Mouse (Mus musculus) forebrain, embryonic 11.5 days (tissue): ENCODE data around the gene Ctf1. TPM values are rescaled to one million over a fixed set of nuclear protein-coding genes. Genes with fewer than 3 reads are reported as not detected.
"Not testable (repeated sequence)": the region's sequence is repeated elsewhere in the genome, so short reads cannot be mapped to it uniquely, and the experiment has no call there.

Experiments used
- ATAC-seq: fragments of 200-750 bp; cut with Nextera tagmentation; replicated peaks from 2 replicates; pipeline ENCODE4 v1.8.0; 2017; ENCODE audit warnings: moderate TSS enrichment; ENCODE audit not compliant: low FRiP score
- DNase-seq: peaks from one replicate; pipeline ENCODE4 v3.0.0-alpha.2; 2017; ENCODE audit warnings: low spot score
- H3K27ac ChIP-seq: fragments of 300-500 bp; sonication (generic); 2 replicates; pipeline ENCODE4 v1.5.1; 2014; ENCODE audit warnings: low read depth, low read length
- H3K27me3 ChIP-seq: fragments of 300-500 bp; sonication (generic); 2 replicates; pipeline ENCODE4 v1.6.1; 2014; ENCODE audit warnings: mild to moderate bottlenecking, low read length, mixed read lengths; ENCODE audit not compliant: control insufficient read depth, insufficient read depth
- H3K36me3 ChIP-seq: fragments of 300-500 bp; sonication (generic); 2 replicates; pipeline ENCODE4 v1.6.1; 2014; ENCODE audit warnings: mild to moderate bottlenecking, low read length, moderate library complexity, mixed read lengths; ENCODE audit not compliant: control insufficient read depth, insufficient read depth
- H3K4me1 ChIP-seq: fragments of 300-500 bp; sonication (generic); replicated peaks from 2 replicates; pipeline ENCODE4 v1.6.1; 2014; ENCODE audit warnings: low read length, mixed read lengths; ENCODE audit not compliant: control insufficient read depth, insufficient read depth
- H3K4me2 ChIP-seq: fragments of 300-500 bp; sonication (generic); 2 replicates; pipeline ENCODE4 v1.6.1; 2014; ENCODE audit warnings: low read depth, mild to moderate bottlenecking, low read length, moderate library complexity, mixed read lengths; ENCODE audit not compliant: severe bottlenecking
- H3K4me3 ChIP-seq: fragments of 300-500 bp; sonication (generic); 2 replicates; pipeline ENCODE4 v1.5.1; 2014; ENCODE audit warnings: low read depth, low read length
- H3K9ac ChIP-seq: fragments of 300-500 bp; sonication (generic); 2 replicates; pipeline ENCODE4 v1.6.1; 2014; ENCODE audit warnings: low read length
- H3K9me3 ChIP-seq: fragments of 300-500 bp; sonication (generic); 2 replicates; pipeline ENCODE4 v1.6.1; 2016; ENCODE audit warnings: low read length, mixed read lengths; ENCODE audit not compliant: control insufficient read depth
- WGBS: fragments of 180-500 bp; shearing (Covaris S2); extraction: QIAGEN DNeasy Blood & Tissue Kit; methylation state at CpG from one replicate; pipeline ENCODE4 v1.1.7; 2014; 5-methylcytosine and 5-hydroxymethylcytosine counted together
- polyA plus RNA-seq: library from polyadenylated mRNA; unstranded; fragments of >200 nt; fragmentation: Nextera tagmentation; extraction: Ambion mirVana; gene quantifications from 2 replicates; pipeline ENCODE4 v1.2.1, GENCODE M21; 2014

Ctf1 gene
- polyA plus RNA-seq, 1 experiment from 2014 or later: 7.2 TPM

DNA sequence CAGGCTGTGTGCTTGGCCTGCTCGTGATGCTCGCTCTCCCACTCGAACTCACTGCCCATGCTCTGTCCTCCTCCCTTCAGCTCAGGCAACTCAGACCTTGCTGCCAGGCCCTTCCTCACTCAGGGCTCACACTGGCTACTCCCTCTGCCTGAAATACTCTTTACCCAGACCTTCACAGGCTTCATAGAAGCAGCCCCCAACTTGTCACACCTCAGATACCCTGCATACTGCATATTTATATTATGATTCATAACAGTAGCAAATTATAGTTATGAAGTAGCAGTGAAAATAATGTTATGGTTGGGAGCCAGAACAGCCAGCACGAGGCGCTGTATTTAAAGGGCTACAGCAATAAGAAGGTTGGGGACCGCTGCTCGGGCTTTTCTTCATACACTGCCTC, 23.6 kb upstream of the Ctf1 start:
- DNase-seq (no peak), ATAC-seq (no peak)
- Histone ChIP-seq H3K4me2 (no peak overlapping the region), H3K27me3 (no peaks in the 10 kb centered on the region), H3K9me3 (no peaks in the 10 kb centered on the region), H3K4me1 (peaks cover 4% of the 10 kb centered on the region; the same call in 1 of the 2 replicates), H3K27ac (no peak overlapping the region), H3K36me3 (no peaks in the 10 kb centered on the region), H3K4me3 (no peak overlapping the region), H3K9ac (no peak overlapping the region)
- 88% methylated on average over 7 of the region's 7 CpGs for WGBS

DNA sequence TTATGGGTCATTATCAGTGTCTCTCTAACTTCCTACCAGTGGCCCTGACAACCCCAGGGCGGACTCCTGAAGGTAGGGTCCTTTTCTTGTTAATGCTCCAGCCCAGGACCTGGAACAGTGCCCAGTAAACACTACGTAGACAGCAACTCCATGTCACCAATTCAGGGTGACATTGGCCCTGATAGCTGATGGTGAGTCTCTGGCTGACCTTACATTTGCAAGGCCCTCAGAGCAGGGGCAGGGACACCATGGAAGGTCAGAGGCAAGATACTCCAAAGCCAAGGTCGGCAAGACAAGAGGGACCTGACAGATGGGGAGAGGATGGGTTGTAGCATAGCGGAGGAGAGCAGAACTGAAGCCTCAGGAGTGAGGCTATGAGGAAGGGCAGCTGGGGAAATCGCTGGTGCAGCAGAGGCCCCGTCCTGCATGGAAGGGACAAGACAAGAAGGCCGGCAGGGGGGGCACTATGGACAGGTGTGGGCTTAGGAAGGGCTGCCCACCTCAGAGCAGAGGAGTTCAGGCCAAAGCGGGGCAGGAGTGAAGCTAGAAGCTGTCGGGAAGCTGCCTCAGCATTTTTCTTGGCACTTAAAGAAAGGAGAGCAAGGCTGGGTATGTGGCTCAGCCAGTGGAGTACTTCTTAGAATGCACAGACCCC, 22.8 kb upstream of the Ctf1 start:
- Histone ChIP-seq H3K4me1 (peaks cover 4% of the 10 kb centered on the region; the same call in 1 of the 2 replicates), H3K9me3 (no peaks in the 10 kb centered on the region), H3K4me3 (no peak overlapping the region), H3K9ac (no peak overlapping the region), H3K27me3 (no peaks in the 10 kb centered on the region), H3K27ac (no peak overlapping the region), H3K36me3 (no peaks in the 10 kb centered on the region), H3K4me2 (no peak overlapping the region)
- WGBS: 68% methylated on average over 9 of the region's 9 CpGs
- DNase-seq (no peak), ATAC-seq (no peak)

DNA sequence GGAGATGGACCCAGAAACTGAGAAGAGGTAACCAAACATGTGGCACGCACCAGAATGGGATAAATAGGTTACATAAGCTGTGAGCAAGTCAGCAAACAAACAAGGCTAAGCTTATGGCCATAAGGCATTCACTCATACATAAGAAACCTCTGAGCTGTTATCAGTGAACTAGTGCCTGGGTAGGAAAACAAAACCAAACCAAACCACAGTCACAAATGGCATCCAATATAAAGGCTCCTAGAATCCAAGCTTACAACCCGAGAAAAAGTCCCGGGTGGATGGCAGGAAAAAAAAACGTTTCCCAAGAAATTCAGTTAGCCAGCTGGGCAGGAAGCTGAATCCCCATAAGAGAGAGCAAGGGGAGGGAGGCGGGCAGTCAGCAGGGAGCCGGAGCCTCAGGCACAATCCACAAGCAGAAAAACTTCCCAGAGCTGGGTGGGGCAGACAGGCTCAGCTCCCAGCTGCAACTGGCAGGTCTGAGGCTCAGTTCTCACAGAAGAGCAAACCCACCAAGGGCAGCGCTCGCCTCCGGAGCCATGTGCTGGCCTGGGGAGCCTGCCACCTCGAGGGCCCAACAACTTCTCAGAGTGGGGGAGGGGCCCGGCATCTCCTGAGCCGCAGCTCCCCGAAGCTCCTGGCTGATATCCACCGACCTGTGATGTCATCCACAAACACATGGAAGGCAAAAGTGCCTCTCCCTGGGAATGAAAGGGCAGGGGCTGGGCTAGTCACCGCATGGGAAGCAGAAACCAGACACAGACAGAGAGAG, 21.1 kb upstream of the Ctf1 start:
- Histone ChIP-seq H3K9ac (peak overlapping the region; percentile 40), H3K4me2 (peak overlapping the region; percentile 42), H3K9me3 (no peaks in the 10 kb centered on the region), H3K36me3 (no peaks in the 10 kb centered on the region), H3K27ac (peak overlapping the region; percentile 33; the same call in 1 of the 2 replicates), H3K4me1 (peaks cover 4% of the 10 kb centered on the region; the same call in 1 of the 2 replicates), H3K4me3 (0 out of 2 replicates have a peak overlapping the region, but pooled peaks have one; percentile 7), H3K27me3 (no peaks in the 10 kb centered on the region)
- DNase-seq (peak; percentile 75), ATAC-seq (peak; percentile 56)
- WGBS: 4% methylated on average over 15 of the region's 15 CpGs

DNA sequence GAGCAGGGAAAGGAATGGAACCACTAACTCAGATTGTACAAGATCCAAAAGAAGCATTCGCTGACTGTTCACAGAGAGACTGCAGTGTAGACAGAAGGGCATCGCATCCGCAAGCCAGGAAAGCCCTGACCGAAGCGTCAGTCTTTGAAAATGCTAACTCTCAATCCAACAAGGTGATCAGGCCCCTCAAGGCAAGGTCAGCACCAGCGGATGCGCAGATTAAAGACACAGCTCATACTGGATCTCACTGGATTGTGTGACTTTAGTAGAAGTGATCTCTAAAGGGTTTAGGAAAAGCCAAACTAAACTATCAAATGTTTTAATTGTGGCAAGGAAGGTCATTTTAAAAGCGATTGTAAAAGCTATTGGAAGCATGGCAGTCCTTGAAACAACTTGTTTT, 19.2 kb upstream of the Ctf1 start:
- no peak overlapping the region for H3K4me2 ChIP-seq
- ATAC-seq: no peak
- WGBS: 91% methylated on average over 8 of the region's 8 CpGs
- no peak for DNase-seq
- H3K4me1 ChIP-seq: peaks cover 4% of the 10 kb centered on the region; the same call in 1 of the 2 replicates
- H3K9me3 ChIP-seq: no peaks in the 10 kb centered on the region
- no peaks in the 10 kb centered on the region for H3K27me3 ChIP-seq
- H3K4me3 ChIP-seq: no peak overlapping the region
- no peak overlapping the region for H3K9ac ChIP-seq
- no peak overlapping the region for H3K27ac ChIP-seq
- no peaks in the 10 kb centered on the region for H3K36me3 ChIP-seq

DNA sequence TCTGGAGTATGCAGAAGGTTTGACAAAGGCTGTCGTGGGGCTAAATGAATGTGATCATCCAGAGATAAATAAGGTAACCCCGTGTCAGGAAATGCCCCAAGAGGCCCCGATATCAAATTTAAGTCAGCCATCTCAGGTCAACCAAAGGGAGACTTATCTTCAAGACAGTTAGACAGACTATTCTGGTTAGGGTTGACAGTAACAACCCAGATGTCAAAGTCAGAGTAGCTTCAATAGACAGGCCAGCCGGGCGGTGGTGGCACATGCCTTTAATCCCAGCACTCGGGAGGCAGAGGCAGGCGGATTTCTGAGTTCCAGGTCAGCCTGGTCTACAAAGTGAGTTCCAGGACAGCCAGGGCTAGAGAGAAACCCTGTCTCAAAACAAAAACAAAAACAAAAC, 18.8 kb upstream of the Ctf1 start:
- H3K27me3 ChIP-seq, DNase-seq, H3K27ac ChIP-seq, H3K36me3 ChIP-seq, H3K4me1 ChIP-seq, ATAC-seq, H3K9me3 ChIP-seq, H3K4me2 ChIP-seq, H3K9ac ChIP-seq, H3K4me3 ChIP-seq: not testable (repeated sequence)
- 90% methylated on average over 7 of the region's 7 CpGs for WGBS

DNA sequence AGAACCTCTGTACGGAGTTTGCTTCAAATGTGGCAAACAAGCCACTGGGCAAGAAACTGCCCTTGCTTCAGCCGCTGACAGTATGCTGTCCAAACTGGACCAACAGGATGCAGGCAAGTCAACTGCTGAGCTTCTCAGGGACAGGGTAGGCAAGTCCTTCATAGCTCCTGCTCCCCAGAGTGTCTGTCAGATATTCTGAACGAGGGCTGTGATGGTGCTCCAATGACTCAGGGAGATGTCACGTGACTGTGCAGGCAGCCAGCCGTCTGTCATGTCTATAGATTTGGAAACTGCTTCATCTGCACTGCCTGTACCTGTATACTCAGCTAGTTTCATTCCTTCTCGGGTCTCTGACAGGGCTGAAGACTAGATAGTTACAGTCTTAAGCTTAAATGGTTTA, 13.6 kb upstream of the Ctf1 start:
- Histone ChIP-seq H3K9ac (no peak overlapping the region), H3K4me1 (no peaks in the 10 kb centered on the region), H3K4me2 (no peak overlapping the region), H3K36me3 (no peaks in the 10 kb centered on the region; the same call in 1 of the 2 replicates), H3K4me3 (no peak overlapping the region), H3K27ac (no peak overlapping the region), H3K9me3 (no peaks in the 10 kb centered on the region), H3K27me3 (no peaks in the 10 kb centered on the region)
- no peak for ATAC-seq
- no peak for DNase-seq
- WGBS: 86% methylated on average over 6 of the region's 6 CpGs

DNA sequence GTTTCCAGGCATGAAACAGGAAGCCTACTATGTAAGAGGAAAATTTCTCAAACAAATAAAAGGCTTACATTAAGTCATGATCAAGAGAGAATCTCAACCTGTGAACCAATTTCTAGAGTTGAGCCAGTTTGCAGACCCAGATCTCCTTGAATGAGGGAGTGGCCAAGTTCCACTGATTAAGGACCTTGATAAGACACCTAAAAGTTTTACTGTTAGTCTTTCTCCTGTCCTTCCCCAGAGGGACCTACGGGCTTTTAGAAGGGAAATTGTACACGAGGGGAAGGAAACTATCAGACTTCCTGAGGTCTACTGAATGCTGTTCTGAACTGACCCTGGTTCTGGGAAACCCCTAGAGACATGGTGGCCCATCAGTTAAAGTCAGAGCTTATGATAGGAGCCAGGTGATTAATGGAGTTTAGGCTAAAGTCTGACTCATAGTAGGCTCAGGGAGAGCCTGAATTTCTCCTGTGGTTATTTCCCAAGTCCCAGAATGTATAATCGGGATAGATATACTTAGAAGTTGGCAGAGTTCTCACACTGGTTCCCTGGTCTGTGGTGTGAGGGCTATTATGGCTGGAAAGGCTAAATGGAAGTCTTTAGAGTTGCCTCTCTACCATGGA, 11.7 kb upstream of the Ctf1 start:
- no peak for DNase-seq
- Histone ChIP-seq H3K4me1 (no peaks in the 10 kb centered on the region), H3K27ac (no peak overlapping the region), H3K27me3 (no peaks in the 10 kb centered on the region), H3K4me3 (no peak overlapping the region), H3K9ac (no peak overlapping the region), H3K4me2 (no peak overlapping the region), H3K36me3 (no peaks in the 10 kb centered on the region; the same call in 1 of the 2 replicates), H3K9me3 (no peaks in the 10 kb centered on the region)
- ATAC-seq: no peak
- 88% methylated on average over 3 of the region's 3 CpGs for WGBS

DNA sequence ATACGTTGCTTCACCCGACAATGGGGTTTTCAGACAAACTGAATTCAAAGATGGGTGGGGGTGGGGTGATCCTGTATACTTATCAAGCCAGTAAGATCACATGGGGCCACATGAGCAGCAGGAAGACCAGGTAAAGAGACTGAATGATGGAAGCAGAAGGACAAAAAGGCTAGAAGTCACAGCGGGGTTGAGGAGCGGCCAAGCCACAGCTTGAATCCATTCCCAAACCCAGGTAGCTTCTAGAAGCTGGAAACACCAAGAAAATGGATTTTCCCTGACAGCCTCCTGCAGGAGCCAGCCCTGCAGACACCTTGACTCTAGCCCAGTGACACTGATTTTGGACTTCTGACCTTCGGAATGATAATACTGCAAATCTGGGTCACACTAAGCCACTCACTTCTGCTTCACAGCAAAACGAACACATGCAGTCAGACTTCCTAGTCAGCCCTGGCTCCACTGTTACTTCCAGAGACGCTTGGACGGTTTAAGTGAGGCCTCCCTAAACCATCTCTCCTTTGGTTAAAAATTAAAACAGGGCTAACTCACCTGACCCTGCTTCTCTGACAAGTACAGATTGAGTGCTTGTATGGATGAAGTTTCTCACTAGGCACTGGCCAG, 8.9 kb upstream of the Ctf1 start:
- no peaks in the 10 kb centered on the region; the same call in 1 of the 2 replicates for H3K36me3 ChIP-seq
- 92% methylated on average over 8 of the region's 8 CpGs for WGBS

More for the DNA sequence above, 8.9 kb upstream of the Ctf1 start:
- DNase-seq (no peak), ATAC-seq (no peak)
- Histone ChIP-seq H3K9ac (no peak overlapping the region), H3K4me2 (no peak overlapping the region), H3K9me3 (no peaks in the 10 kb centered on the region), H3K4me3 (no peak overlapping the region), H3K27ac (no peak overlapping the region), H3K4me1 (peaks cover 10% of the 10 kb centered on the region; the same call in 1 of the 2 replicates), H3K27me3 (no peaks in the 10 kb centered on the region)
